Mouse (Mus musculus) stomach, embryonic 16.5 days (tissue): Measurements from ENCODE around the gene Saysd1. TPM values are rescaled to one million over a fixed set of nuclear protein-coding genes. Genes with fewer than 3 reads are reported as not detected.

Source experiments
- ATAC-seq: fragments of 200-750 bp; cut with Nextera tagmentation; 2 replicates; pipeline ENCODE4 v1.8.0; 2017; ENCODE audit warnings: moderate number of reproducible peaks, moderate TSS enrichment; ENCODE audit not compliant: insufficient read depth, low FRiP score
- H3K27ac ChIP-seq: fragments of 300-500 bp; sonication (generic); 2 replicates; pipeline ENCODE4 v1.5.1; 2014; ENCODE audit warnings: low read length
- H3K27me3 ChIP-seq: fragments of 300-500 bp; sonication (generic); 2 replicates; pipeline ENCODE4 v1.6.1; 2014; ENCODE audit warnings: low read length, control low read depth, mixed read lengths; ENCODE audit not compliant: control insufficient read depth, insufficient read depth
- H3K36me3 ChIP-seq: fragments of 300-500 bp; sonication (generic); 2 replicates; pipeline ENCODE4 v1.6.1; 2014; ENCODE audit warnings: low read length; ENCODE audit not compliant: control insufficient read depth, insufficient read depth
- H3K4me1 ChIP-seq: fragments of 300-500 bp; sonication (generic); 2 replicates; pipeline ENCODE4 v1.6.1; 2014; ENCODE audit warnings: low read length, control low read depth, mixed read lengths; ENCODE audit not compliant: control insufficient read depth, insufficient read depth
- H3K4me2 ChIP-seq: fragments of 300-500 bp; sonication (generic); 2 replicates; pipeline ENCODE4 v1.6.1; 2014; ENCODE audit warnings: low read depth, low read length, mixed read lengths
- H3K4me3 ChIP-seq: fragments of 300-500 bp; sonication (generic); replicated peaks from 2 replicates; pipeline ENCODE4 v1.5.1; 2014; ENCODE audit warnings: mild to moderate bottlenecking, low read length
- H3K9ac ChIP-seq: fragments of 300-500 bp; sonication (generic); 2 replicates; pipeline ENCODE4 v1.6.1; 2014; ENCODE audit warnings: low read length
- H3K9me3 ChIP-seq: fragments of 300-500 bp; sonication (generic); replicated peaks from 2 replicates; pipeline ENCODE4 v1.6.1; 2016; ENCODE audit warnings: low read length, control low read depth; ENCODE audit not compliant: control insufficient read depth
- WGBS: fragments of 180-500 bp; shearing (Covaris S2); extraction: QIAGEN DNeasy Blood & Tissue Kit; methylation state at CpG from one replicate; pipeline ENCODE4 v1.1.7; 2014; 5-methylcytosine and 5-hydroxymethylcytosine counted together
- polyA plus RNA-seq: library from polyadenylated mRNA; unstranded; fragments of >200 nt; fragmentation: Nextera tagmentation; extraction: Ambion mirVana; gene quantifications from 2 replicates; pipeline ENCODE4 v1.2.1, GENCODE M21; 2015

Saysd1 gene
- polyA plus RNA-seq = 12.9 and 13.5 TPM in 2 replicates

DNA sequence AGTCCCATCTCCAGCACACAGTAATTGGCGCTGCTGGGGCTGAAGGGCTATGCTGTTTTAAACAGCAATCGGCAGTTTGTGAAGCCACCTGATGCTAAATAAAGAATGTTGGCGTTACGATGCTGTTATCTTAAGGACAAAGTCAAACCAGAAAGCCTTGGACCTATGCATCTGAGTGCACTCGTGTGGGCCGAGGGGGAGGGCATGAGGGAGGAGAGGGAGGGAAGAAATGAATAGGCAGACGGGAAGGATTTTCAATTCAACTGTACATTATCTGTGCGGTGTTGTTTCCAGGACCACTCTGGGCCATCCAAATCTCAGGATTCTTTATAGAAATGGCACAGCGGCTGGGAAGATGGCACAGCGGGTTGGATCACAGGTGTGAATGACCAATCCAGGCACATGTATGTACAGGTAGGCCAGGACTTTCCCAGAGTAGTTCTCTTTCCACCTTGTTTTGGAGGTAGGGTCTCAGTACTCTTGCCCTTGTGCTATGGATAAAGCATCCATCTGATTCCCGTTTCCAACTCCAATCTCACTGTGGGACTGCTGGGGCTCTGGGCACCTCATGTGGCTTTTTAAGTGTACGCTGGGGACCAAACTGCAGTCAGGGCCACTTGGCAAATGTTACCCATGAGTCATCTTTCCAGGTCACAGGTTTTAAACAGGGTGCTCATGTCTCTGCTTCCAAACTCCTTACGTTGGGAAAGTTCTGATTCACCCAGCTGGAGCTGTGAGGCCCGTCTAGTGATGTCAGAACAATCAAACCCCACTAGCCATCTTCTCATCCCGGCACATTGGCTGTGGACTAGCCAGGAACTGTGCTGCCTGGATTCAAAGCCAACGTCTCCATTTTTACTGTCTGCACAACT lies at the start of gene Saysd1:
Gene Saysd1, minus strand, starts transcription at position 51 of the 872 bp plus-strand sequence.
- Histone ChIP-seq H3K4me2 (no peak within 1 kb of the TSS), H3K27me3 (no peaks in the 10 kb centered on the region), H3K4me1 (no peaks in the 10 kb centered on the region), H3K36me3 (no peaks in the 10 kb centered on the region), H3K27ac (no peak within 1 kb of the TSS), H3K9ac (no peak within 1 kb of the TSS), H3K9me3 (no peaks in the 10 kb centered on the region), H3K4me3 (no peak within 1 kb of the TSS)
- no peak for ATAC-seq
- WGBS = 83% methylated on average over 16 of the region's 16 CpGs

DNA sequence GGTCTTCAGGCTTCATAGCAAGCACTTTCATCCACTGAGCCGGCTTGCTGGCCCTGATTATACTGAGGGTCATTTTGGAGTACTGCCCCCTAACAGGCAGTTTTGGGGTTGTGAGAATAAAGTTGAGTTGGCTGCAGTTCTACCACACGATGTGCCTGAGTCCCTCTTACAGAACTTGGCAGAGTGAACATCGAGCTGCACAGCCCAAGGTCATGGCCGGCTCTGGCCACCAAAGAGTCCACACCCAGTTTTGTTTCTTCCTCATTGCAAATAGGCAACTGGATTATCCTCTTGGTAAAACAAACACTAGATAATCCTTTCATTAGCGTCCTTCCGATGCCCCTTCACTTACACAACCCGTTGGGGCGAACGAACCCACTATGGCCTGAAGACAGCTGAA lies 47.1 kb upstream of the Saysd1 start:
- no peaks in the 10 kb centered on the region for H3K36me3 ChIP-seq
- H3K4me3 ChIP-seq = no peak overlapping the region
- WGBS = 54% methylated on average over 9 of the region's 9 CpGs
- ATAC-seq = no peak
- H3K9me3 ChIP-seq = no peaks in the 10 kb centered on the region
- H3K9ac ChIP-seq = no peak overlapping the region
- H3K27ac ChIP-seq = no peak overlapping the region
- 0 out of 2 replicates have a peak, but pooled peaks cover 4% of the 10 kb centered on the region for H3K4me1 ChIP-seq
- H3K4me2 ChIP-seq = no peak overlapping the region
- no peaks in the 10 kb centered on the region for H3K27me3 ChIP-seq

GRCm38 (mm10) chr14:20183701-20184100 lies 45.4 kb upstream of the Saysd1 start:
- no peak overlapping the region for H3K27ac ChIP-seq
- no peak for ATAC-seq
- no peaks in the 10 kb centered on the region for H3K9me3 ChIP-seq
- WGBS = 68% methylated on average over 5 of the region's 5 CpGs
- H3K4me1 ChIP-seq = peaks cover 18% of the 10 kb centered on the region; the same call in 1 of the 2 replicates
- no peak overlapping the region for H3K4me3 ChIP-seq
- no peaks in the 10 kb centered on the region for H3K36me3 ChIP-seq
- H3K27me3 ChIP-seq = no peaks in the 10 kb centered on the region
- no peak overlapping the region for H3K4me2 ChIP-seq
- H3K9ac ChIP-seq = no peak overlapping the region

DNA sequence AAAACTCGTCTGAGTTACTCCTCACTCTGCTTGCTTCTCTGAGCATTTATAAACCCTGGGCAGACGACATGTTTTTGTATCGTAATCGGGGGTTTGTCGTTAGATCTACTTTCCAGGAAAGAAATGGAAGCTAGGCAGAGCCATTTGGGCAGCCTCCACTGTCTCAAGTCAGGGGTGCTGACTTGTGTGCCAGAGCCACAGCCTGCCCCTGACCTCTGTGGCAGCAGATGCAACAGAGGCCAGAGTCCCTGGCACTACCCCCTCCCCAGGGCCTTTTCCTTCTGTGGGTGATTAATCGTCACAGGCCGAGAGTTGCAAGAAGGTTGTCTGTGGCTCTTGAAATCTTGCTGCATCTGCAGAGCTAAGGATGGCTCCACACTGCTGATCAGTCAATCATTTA lies 44.3 kb upstream of the Saysd1 start:
- Histone ChIP-seq H3K36me3 (no peaks in the 10 kb centered on the region), H3K9ac (no peak overlapping the region), H3K4me3 (no peak overlapping the region), H3K27me3 (no peaks in the 10 kb centered on the region), H3K27ac (no peak overlapping the region), H3K4me1 (peaks cover 20% of the 10 kb centered on the region; the same call in 1 of the 2 replicates), H3K4me2 (no peak overlapping the region), H3K9me3 (no peaks in the 10 kb centered on the region)
- 55% methylated on average over 7 of the region's 7 CpGs for WGBS
- ATAC-seq = no peak

- H3K27ac ChIP-seq = peak within 1 kb of the TSS; percentile 50; the same call in 1 of the 2 replicates
- no peaks in the 10 kb centered on the region for H3K9me3 ChIP-seq
- no peaks in the 10 kb centered on the region for H3K27me3 ChIP-seq
- H3K4me1 ChIP-seq = peaks cover 20% of the 10 kb centered on the region; the same call in 1 of the 2 replicates
- ATAC-seq = peak; percentile 95
- under 1% methylated on average over 36 of the region's 36 CpGs for WGBS
- H3K9ac ChIP-seq = peak within 1 kb of the TSS; percentile 76
- peak within 1 kb of the TSS; percentile 66 for H3K4me3 ChIP-seq
- H3K36me3 ChIP-seq = no peaks in the 10 kb centered on the region
- peak within 1 kb of the TSS; percentile 97 for H3K4me2 ChIP-seq
Observed at GRCm38 (mm10) chr14:20181466-20181921, 43.2 kb upstream of the Saysd1 start, which contains the start of gene Kcnk5. Kcnk5 (minus strand) TSS chr14:20181809.

DNA sequence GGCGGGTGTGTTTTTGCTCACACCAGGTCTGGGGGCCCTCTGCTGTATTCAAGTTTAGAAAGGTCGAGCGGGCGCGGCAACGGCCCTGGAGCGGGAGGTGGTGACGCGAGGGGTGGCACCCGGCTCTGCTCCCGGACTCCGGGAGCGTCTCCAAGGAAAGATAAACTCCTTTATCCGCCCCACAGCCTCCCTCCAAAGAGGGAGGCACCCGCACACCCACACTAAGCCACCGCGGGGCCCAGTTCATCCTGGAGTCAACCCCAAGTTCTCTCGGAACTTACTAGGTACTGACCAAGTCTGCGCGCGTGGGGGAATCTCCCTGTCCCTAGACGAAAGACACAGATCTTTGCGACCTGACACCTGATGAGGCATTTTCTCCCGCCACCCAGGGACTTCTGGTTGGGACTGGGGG lies 42.4 kb upstream of the Saysd1 start:
- Histone ChIP-seq H3K4me3 (peak overlapping the region; percentile 66), H3K27ac (peak overlapping the region; percentile 50; the same call in 1 of the 2 replicates), H3K9me3 (no peaks in the 10 kb centered on the region), H3K9ac (peak overlapping the region; percentile 76), H3K4me2 (peak overlapping the region; percentile 97), H3K27me3 (no peaks in the 10 kb centered on the region), H3K36me3 (no peaks in the 10 kb centered on the region), H3K4me1 (peaks cover 20% of the 10 kb centered on the region; the same call in 1 of the 2 replicates)
- ATAC-seq = peak; percentile 41; the same call in 1 of the 2 replicates
- under 1% methylated on average over 24 of the region's 24 CpGs for WGBS

DNA sequence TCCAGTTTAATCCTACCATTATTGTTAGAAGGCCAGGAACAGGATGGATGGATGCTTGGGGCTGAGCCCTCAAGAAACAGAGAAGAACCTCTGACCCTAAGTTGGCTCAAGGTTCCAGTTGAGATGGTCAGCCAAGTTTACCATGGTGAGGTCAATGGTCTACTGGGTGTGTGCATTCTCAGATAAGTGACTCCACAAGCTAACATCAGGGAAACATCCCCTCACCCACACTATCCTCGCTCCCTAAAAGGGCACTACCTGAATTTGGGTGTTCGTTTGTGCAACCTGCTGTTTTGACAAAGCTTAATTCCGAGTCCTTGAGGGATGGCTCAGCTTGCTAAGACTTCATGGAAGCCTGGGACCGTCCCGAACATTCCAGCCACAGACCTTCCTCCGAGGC lies 42.0 kb upstream of the Saysd1 start:
- ATAC-seq = no peak
- Histone ChIP-seq H3K36me3 (no peaks in the 10 kb centered on the region), H3K4me1 (peaks cover 20% of the 10 kb centered on the region; the same call in 1 of the 2 replicates), H3K4me2 (peak overlapping the region; percentile 97), H3K4me3 (peak overlapping the region; percentile 66), H3K27ac (no peak overlapping the region), H3K9ac (peak overlapping the region; percentile 76), H3K9me3 (no peaks in the 10 kb centered on the region), H3K27me3 (no peaks in the 10 kb centered on the region)
- WGBS = 6% methylated on average over 6 of the region's 6 CpGs

GRCm38 (mm10) chr14:20179731-20180280 lies 41.5 kb upstream of the Saysd1 start:
- no peaks in the 10 kb centered on the region for H3K9me3 ChIP-seq
- 59% methylated on average over 5 of the region's 5 CpGs for WGBS
- H3K27me3 ChIP-seq = no peaks in the 10 kb centered on the region
- H3K4me1 ChIP-seq = peaks cover 20% of the 10 kb centered on the region; the same call in 1 of the 2 replicates
- no peak overlapping the region for H3K27ac ChIP-seq
- no peak for ATAC-seq
- peak overlapping the region; percentile 97 for H3K4me2 ChIP-seq
- H3K4me3 ChIP-seq = peak overlapping the region; percentile 66
- H3K36me3 ChIP-seq = no peaks in the 10 kb centered on the region
- H3K9ac ChIP-seq = peak overlapping the region; percentile 8; the same call in 1 of the 2 replicates

- H3K4me2 ChIP-seq = peak overlapping the region; percentile 97
- H3K4me1 ChIP-seq = peaks cover 20% of the 10 kb centered on the region; the same call in 1 of the 2 replicates
- H3K4me3 ChIP-seq = peak overlapping the region; percentile 66
- H3K9me3 ChIP-seq = no peaks in the 10 kb centered on the region
- H3K27me3 ChIP-seq = no peaks in the 10 kb centered on the region
- 43% methylated on average over 3 of the region's 3 CpGs for WGBS
- no peak overlapping the region for H3K27ac ChIP-seq
- H3K9ac ChIP-seq = 0 out of 2 replicates have a peak overlapping the region, but pooled peaks have one; percentile 24
- H3K36me3 ChIP-seq = no peaks in the 10 kb centered on the region
- ATAC-seq = no peak
Observed at GRCm38 (mm10) chr14:20179080-20179479, 40.7 kb upstream of the Saysd1 start.
